Mouse (Mus musculus) right cerebral cortex, postnatal 14 days (tissue): Measurements from ENCODE around the gene Nod2.

Source experiments
- DNase-seq: peaks from one replicate; pipeline ENCODE4 v3.0.0; 2022

Nod2 gene

GRCm38 (mm10) chr8:88680566-88680965 lies 33.5 kb downstream of the Nod2 start:
- DNase-seq = no peak

GRCm38 (mm10) chr8:88681046-88681445 lies 33.9 kb downstream of the Nod2 start:
- no peak for DNase-seq

- no peak for DNase-seq
Observed at GRCm38 (mm10) chr8:88683656-88684289, 36.7 kb downstream of the Nod2 start.

GRCm38 (mm10) chr8:88686226-88686905 lies 39.3 kb downstream of the Nod2 start:
- DNase-seq = no peak

- no peak for DNase-seq
Observed at GRCm38 (mm10) chr8:88686906-88687235, 39.8 kb downstream of the Nod2 start.

- DNase-seq = no peak
Observed at GRCm38 (mm10) chr8:88689151-88689550, 42.0 kb downstream of the Nod2 start.

- DNase-seq = no peak
Observed at GRCm38 (mm10) chr8:88689891-88690290, 42.8 kb downstream of the Nod2 start.

- no peak for DNase-seq
Observed at GRCm38 (mm10) chr8:88691342-88691948, 44.3 kb downstream of the Nod2 start.

GRCm38 (mm10) chr8:88691961-88692360 lies 44.8 kb downstream of the Nod2 start:
- no peak for DNase-seq

- no peak for DNase-seq
Observed at GRCm38 (mm10) chr8:88692866-88693265, 45.8 kb downstream of the Nod2 start.

- DNase-seq = no peak
Observed at GRCm38 (mm10) chr8:88693376-88693775, 46.3 kb downstream of the Nod2 start.

GRCm38 (mm10) chr8:88694291-88694690 lies 47.2 kb downstream of the Nod2 start:
- DNase-seq = no peak

- DNase-seq = no peak
Observed at GRCm38 (mm10) chr8:88696228-88696627, 49.1 kb downstream of the Nod2 start.

- peak; percentile 97 for DNase-seq
Observed at GRCm38 (mm10) chr8:88696721-88697641, 49.9 kb downstream of the Nod2 start, which contains the start of gene Cyld. TSS of gene Cyld (plus strand) at chr8:88697028.

- DNase-seq = no peak
Observed at GRCm38 (mm10) chr8:88697642-88698031, 50.5 kb downstream of the Nod2 start.

GRCm38 (mm10) chr8:88698048-88698447 lies 50.9 kb downstream of the Nod2 start:
- no peak for DNase-seq

- no peak for DNase-seq
Observed at GRCm38 (mm10) chr8:88701611-88702010, 54.5 kb downstream of the Nod2 start.

- DNase-seq = no peak
Observed at GRCm38 (mm10) chr8:88702816-88703215, 55.7 kb downstream of the Nod2 start.

GRCm38 (mm10) chr8:88723256-88723963 lies 76.3 kb downstream of the Nod2 start:
- no peak for DNase-seq
